Mouse (Mus musculus) embryonic fibroblast, embryonic 13.5 days (primary cell): ENCODE measurements around the gene Nectin4. TPM values are rescaled to one million over a fixed set of nuclear protein-coding genes. Genes with fewer than 3 reads are reported as not detected.
A peak's percentile ranks its signal among the peaks of the same experiment; 100 is the strongest.

Experiments
- H3K27ac ChIP-seq: 2 replicates; pipeline ENCODE4 v1.5.1; 2012; ENCODE audit warnings: low read length, control low read depth, inconsistent platforms; ENCODE audit not compliant: insufficient read depth
- H3K4me1 ChIP-seq: 2 replicates; pipeline ENCODE4 v1.6.1; 2011; ENCODE audit warnings: low read length; ENCODE audit not compliant: control insufficient read depth, insufficient read depth
- H3K4me3 ChIP-seq: 2 replicates; pipeline ENCODE4 v1.5.1; 2011; ENCODE audit warnings: mild to moderate bottlenecking, control low read depth, low read length; ENCODE audit not compliant: insufficient read depth
- CTCF ChIP-seq: IDR thresholded peaks from 2 replicates; pipeline ENCODE4 v1.5.1; 2011; ENCODE audit warnings: mild to moderate bottlenecking, control low read depth, low read length, moderate library complexity, borderline replicate concordance; ENCODE audit not compliant: insufficient read depth
- POLR2A ChIP-seq: IDR thresholded peaks from 2 replicates; pipeline ENCODE4 v1.6.1; 2011; ENCODE audit warnings: low read depth, mild to moderate bottlenecking, control low read depth, low read length, moderate library complexity
- polyA plus RNA-seq: library from polyadenylated mRNA; stranded (reverse); fragments of >200 nt; gene quantifications from 2 replicates; pipeline ENCODE4 v1.2.4, GENCODE M21; 2011; ENCODE audit warnings: low read depth; ENCODE audit not compliant: missing spikeins, insufficient read length

Gene Nectin4
- polyA plus RNA-seq, 1 experiment, result not detected

DNA sequence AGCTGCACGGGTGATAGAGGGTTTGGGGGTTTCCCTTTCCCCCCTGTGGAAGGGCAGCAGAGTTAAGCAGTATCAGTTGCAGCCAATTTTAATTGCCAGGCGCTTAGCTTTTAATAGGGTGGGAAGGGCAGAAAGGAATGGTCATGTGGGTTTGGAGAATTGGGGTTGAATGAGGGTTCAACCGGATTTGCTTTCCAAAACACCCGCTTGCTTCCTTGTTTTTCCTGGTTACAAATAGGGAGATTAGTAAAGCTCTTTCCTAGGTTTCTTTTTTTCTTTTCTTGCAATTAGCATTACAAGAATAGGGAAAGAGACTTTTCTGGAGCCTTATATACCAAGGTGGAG, 39.7 kb upstream of the Nectin4 start:
- Histone ChIP-seq H3K4me3 (peak overlapping the region; percentile 75), H3K4me1 (peaks cover 7% of the 10 kb centered on the region; the same call in 1 of the 2 replicates), H3K27ac (peak overlapping the region; percentile 81)
- TF ChIP-seq CTCF (no peak), POLR2A (no peak)

DNA sequence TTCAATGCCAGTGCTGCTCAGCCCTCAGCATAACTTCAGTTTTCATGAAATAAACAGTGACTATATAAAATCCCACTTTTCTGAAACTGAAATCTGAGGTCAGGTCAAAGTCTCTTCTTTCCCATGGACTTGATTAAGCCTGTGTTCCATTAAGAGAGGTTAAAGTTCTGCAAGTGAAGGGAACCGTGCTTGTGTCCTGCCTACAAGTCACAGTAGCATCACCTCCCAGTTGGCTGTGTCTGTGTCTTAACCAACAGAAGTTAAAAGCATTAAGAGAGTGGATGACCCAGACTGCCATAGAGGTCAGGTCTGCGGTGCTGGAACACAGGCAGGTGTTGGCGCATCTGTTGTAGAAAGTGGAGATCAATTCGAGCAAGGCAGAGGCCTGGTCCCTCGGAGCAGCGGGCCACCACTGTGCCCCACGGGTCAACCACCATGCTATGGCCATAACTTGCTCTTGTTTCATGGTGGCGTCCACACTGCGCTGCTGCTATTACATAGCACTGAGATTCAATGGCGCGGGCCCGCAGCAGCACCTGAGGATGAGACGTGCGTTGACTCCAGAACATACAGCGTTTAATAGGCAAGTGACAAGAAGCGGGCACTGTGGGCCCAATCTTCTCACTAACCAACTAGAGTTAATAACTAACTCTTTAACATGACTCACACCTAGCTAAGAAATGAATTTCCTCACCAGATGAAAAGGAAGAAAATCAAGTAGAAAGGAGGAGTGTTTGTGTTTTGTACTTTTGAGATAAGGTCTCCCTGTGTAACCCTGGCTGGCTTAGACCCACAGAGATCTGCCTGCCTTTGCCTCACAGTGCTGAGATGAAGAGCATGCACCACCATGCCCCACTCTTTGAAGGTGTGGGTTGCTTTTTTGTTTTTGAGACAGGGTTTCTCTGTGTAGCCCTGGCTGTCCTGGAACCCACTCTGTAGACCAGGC, 27.4 kb upstream of the Nectin4 start:
- TF ChIP-seq CTCF (no peak), POLR2A (no peak)
- no peak overlapping the region for H3K4me3 ChIP-seq
- H3K27ac ChIP-seq, result no peak overlapping the region
- no peaks in the 10 kb centered on the region for H3K4me1 ChIP-seq

DNA sequence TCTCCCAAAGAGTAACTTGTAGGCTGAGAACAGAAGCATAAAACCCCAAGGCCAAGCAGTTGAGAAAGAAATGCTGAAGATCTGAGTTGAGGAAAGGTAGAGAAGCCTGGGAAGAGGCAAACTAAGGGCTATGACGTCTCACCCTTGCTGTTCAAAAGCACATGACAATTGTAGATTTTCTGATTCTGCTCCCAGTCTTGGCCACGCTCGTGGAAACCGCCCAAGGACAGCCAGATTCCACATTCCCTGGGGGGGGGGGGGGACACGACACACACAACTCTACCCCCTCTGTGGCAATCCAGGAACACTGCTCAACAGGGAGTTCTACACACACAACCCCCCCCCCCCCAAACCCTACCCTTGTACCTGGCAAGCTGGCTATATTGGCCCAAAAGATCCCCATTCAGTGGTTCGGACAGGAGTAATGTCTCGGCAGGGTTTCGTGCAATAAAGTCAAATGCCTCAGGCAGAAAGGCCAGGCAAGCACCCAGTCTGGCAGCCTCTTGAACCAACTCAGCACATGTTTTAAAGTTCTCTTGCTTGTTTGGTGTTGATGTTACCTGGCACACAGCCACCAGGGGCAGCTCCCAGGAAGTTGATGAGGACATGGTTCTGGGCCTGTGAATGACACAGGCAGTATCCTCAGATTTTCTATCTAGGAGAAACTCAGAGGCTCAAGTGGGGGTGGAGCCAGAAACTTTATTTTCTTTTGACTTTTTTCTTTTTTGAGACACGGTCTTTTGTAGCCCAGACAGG, 25.8 kb upstream of the Nectin4 start:
- no peak for TF ChIP-seq POLR2A
- TF ChIP-seq CTCF, result no peak
- Histone ChIP-seq H3K27ac (no peak overlapping the region), H3K4me3 (no peak overlapping the region), H3K4me1 (0 out of 2 replicates have a peak, but pooled peaks cover 5% of the 10 kb centered on the region)

DNA sequence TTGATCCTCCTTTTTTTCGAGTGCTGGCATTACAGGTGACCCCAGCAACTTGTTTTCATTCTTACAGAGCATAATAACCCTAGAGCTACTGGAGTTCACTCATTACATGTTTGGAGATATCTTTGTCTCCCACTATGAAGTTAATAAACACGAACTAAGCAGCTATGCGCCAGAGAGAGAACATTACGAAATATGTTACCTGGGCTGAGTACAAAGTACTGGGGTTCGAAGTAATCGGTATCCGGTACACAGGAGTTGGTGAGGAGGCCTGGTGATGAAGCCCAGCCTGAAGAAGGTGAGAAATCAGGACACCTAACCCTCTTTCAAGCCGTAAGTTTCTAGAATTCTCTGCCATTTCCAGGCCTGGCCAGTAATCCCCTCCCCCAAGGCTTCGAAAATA, 25.2 kb upstream of the Nectin4 start:
- Histone ChIP-seq H3K4me1 (0 out of 2 replicates have a peak, but pooled peaks cover 7% of the 10 kb centered on the region), H3K4me3 (peak overlapping the region; percentile 91), H3K27ac (no peak overlapping the region)
- TF ChIP-seq POLR2A (0 out of 2 replicates have a peak, but pooled peaks have one; percentile 8), CTCF (no peak)

DNA sequence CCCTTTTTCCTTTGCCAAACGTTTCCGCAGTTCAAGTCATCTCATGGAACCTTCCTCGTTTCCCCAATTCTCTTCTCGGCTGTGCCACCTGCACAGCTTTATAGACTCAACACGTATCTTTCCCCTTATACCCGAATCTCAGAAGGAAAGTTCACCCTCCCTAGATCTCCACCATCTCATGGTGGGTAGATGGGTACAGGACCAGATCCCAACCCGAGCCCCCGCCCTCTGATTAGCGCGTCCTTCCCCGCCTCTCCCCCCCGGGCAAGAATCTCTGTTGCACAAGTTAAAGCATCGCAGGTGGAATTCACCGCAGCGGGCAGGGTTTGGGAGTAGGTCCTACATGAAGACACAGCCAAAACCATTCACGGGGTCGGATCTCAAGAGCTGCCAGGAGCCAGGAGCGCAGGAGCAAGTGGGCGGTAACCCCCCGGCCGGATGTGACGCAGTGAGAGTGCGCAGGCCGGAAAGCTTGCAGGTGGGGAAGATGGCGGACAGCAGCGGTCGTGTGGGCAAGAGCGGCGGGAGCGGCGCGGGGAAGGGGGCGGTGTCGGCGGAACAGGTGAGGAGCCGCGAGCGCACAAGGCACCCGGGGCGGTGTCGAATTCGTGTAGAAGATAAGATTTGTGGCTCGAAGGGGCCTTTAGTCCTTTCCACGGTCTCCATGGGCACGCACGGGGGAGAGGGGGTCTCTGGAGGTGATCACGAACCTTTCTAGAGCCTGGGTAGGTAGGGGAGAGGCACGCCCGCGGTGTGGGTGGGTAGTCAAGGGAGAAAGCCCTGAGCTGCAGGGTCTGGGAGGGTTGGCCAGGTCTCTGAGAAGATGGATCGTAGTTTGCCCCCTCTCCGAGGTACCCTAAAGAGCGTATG, 24.4 kb upstream of the Nectin4 start, which contains the start of the genes Nit1 and Pfdn2:
Nit1 (minus strand) TSS at position 422 of the 870 bp plus-strand sequence.
Pfdn2 (plus strand) TSS at position 446 of the 870 bp plus-strand sequence.
- H3K4me3 ChIP-seq, result peak within 1 kb of the TSS; percentile 91
- 0 out of 2 replicates have a peak, but pooled peaks cover 7% of the 10 kb centered on the region for H3K4me1 ChIP-seq
- peak within 1 kb of the TSS; percentile 24; the same call in 1 of the 2 replicates for H3K27ac ChIP-seq
- TF ChIP-seq POLR2A (peak; percentile 93), CTCF (no peak)

DNA sequence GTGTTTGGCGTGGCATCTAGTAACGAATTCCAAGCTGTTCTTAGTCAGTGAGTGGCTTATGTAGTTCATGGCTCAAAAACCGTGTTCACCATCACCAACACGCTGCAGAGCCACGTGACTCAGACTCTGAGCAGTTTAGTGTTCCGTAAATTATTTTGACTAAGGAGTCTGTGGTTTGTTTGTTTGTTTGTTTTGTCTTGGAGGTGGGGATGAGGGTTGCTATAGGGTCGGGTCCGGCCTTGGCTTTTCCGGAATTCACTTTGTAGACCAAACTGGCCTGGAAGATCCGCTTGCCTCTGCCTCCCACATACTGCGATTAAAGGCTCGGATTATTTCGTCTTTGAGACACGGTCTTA, 23.8 kb upstream of the Nectin4 start:
- H3K27ac ChIP-seq, result peak overlapping the region; percentile 24; the same call in 1 of the 2 replicates
- H3K4me3 ChIP-seq, result peak overlapping the region; percentile 91
- 0 out of 2 replicates have a peak, but pooled peaks cover 7% of the 10 kb centered on the region for H3K4me1 ChIP-seq
- TF ChIP-seq POLR2A (no peak), CTCF (no peak)

DNA sequence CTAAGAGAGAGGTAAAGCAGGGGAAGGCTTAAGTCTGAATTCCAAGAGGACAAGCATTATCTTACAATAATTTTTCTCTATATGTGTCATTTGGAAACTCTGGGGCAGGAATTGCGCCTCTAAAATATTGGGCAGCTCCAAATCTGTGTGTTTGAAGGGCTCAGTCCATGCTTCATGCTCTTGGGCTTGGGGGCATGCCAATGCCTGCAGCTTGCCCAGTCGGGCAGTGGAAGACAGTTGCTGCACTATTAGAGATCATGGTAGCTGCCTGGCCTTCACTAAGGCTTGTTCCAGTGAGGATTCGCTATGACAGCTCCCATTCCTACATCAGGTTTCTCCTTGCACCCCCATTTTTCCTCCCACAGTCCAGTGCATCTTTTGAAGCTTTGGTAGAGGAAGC, 21.2 kb upstream of the Nectin4 start:
- H3K4me3 ChIP-seq, result no peak overlapping the region
- H3K27ac ChIP-seq, result no peak overlapping the region
- 0 out of 2 replicates have a peak, but pooled peaks cover 7% of the 10 kb centered on the region for H3K4me1 ChIP-seq
- TF ChIP-seq POLR2A (no peak), CTCF (no peak)

DNA sequence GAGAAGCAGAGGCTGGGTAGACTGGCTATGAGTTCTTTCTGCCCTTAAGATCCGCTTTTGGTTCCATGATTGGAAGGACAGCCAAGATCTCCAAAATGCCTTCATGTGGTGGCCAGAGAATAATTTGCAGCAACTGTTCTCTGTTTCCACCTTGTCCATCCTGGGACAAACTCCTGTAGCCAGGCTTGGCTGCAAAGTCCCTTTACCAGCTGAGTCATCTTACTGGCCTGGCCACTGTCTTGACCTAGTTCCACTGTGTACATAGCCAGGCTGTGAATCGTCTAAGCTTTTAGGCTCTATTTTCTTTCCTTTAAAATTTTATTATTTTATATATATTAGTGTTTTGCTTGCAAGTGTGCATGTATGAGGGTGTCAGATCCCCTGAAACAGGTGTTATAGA, 20.7 kb upstream of the Nectin4 start:
- TF ChIP-seq CTCF, result no peak
- no peak for TF ChIP-seq POLR2A
- 0 out of 2 replicates have a peak, but pooled peaks cover 7% of the 10 kb centered on the region for H3K4me1 ChIP-seq

DNA sequence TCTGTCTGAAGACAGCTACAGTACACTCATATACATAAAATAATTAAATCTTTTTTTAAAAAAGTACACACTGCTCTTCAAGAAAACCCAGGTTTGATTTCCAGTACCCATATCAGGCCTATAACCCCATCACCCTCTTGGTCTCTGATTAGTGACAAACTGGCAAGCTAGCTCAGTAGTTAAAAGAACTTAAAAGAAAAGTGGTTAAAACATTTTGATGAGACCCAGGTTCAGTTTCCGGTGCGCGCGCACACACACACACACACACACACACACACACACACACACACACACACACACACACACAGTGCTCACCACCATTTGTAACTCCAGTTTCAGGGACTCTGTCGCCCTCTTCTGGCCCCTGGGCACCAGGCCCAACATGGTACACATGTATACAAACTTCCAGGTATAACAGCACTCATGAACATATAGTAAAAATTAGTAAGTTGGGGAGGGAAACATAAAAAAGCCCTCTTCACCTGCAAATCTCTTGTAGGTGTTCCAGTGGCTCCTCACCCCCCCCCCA, 14.0 kb upstream of the Nectin4 start:
- H3K27ac ChIP-seq, result no peak overlapping the region
- H3K4me3 ChIP-seq, result no peak overlapping the region
- no peak for TF ChIP-seq POLR2A
- TF ChIP-seq CTCF, result peak; percentile 58

More for the DNA sequence above, 20.7 kb upstream of the Nectin4 start:
- Histone ChIP-seq H3K27ac (no peak overlapping the region), H3K4me3 (no peak overlapping the region)

More for the DNA sequence above, 14.0 kb upstream of the Nectin4 start:
- H3K4me1 ChIP-seq, result no peaks in the 10 kb centered on the region
